Mouse (Mus musculus) cerebral cortex, adult 2 months (tissue): ENCODE measurements around the gene Gm3625.

Source experiments
- WGBS: fragments of 180-500 bp; shearing (Covaris S2); methylation state at CpG from one replicate; pipeline ENCODE4 v1.1.7; 2018; 5-methylcytosine and 5-hydroxymethylcytosine counted together

The Gm3625 gene

GRCm38 (mm10) chr12:4592541-4593165, at the start of gene Gm3625, which contains the start of gene Itsn2:
Gm3625 (minus strand) TSS chr12:4592927.
Itsn2 (plus strand) TSS chr12:4592638.
- under 1% methylated on average over 45 of the region's 49 CpGs for WGBS

GRCm38 (mm10) chr12:4640737-4641136, 48.0 kb upstream of the Gm3625 start:
- WGBS, result 85% methylated on average over 1 of the region's 1 CpGs

- 84% methylated on average over 1 of the region's 1 CpGs for WGBS
These were observed 45.7 kb upstream of the Gm3625 start for GRCm38 (mm10) chr12:4638438-4638837.

GRCm38 (mm10) chr12:4632957-4633356, 40.2 kb upstream of the Gm3625 start:
- 88% methylated on average over 8 of the region's 8 CpGs for WGBS

- 79% methylated on average over 1 of the region's 1 CpGs for WGBS
These were observed 31.5 kb upstream of the Gm3625 start for GRCm38 (mm10) chr12:4624201-4624600.

- 33% methylated on average over 2 of the region's 2 CpGs for WGBS
These were observed 22.0 kb upstream of the Gm3625 start for GRCm38 (mm10) chr12:4614722-4615121.

GRCm38 (mm10) chr12:4606625-4607024, 13.9 kb upstream of the Gm3625 start:
- WGBS, result 45% methylated on average over 3 of the region's 3 CpGs

GRCm38 (mm10) chr12:4599713-4600112, 7.0 kb upstream of the Gm3625 start:
- WGBS, result 37% methylated on average over 4 of the region's 4 CpGs

GRCm38 (mm10) chr12:4598666-4599428, 6.1 kb upstream of the Gm3625 start:
- whole genome bisulfite sequencing, result 78% methylated on average over 8 of the region's 8 CpGs

GRCm38 (mm10) chr12:4595055-4595454, 2.3 kb upstream of the Gm3625 start:
- WGBS, result 38% methylated on average over 6 of the region's 6 CpGs

GRCm38 (mm10) chr12:4593930-4594391, 1.2 kb upstream of the Gm3625 start:
- 13% methylated on average over 9 of the region's 9 CpGs for WGBS

- WGBS, result under 1% methylated on average over 53 of the region's 80 CpGs
These were observed 621 bp upstream of the Gm3625 start for GRCm38 (mm10) chr12:4593166-4593929.

- 60% methylated on average over 6 of the region's 6 CpGs for WGBS
These were observed 702 bp downstream of the Gm3625 start for GRCm38 (mm10) chr12:4592025-4592424.

- 44% methylated on average over 3 of the region's 3 CpGs for WGBS
These were observed 4.1 kb downstream of the Gm3625 start for GRCm38 (mm10) chr12:4588603-4589002.

GRCm38 (mm10) chr12:4587846-4588245, 4.9 kb downstream of the Gm3625 start:
- 89% methylated on average over 2 of the region's 2 CpGs for WGBS

GRCm38 (mm10) chr12:4574065-4574464, 18.7 kb downstream of the Gm3625 start:
- 92% methylated on average over 4 of the region's 4 CpGs for WGBS

- WGBS, result 47% methylated on average over 5 of the region's 5 CpGs
These were observed 20.9 kb downstream of the Gm3625 start for GRCm38 (mm10) chr12:4571864-4572263.

- WGBS, result 78% methylated on average over 9 of the region's 9 CpGs
These were observed 34.0 kb downstream of the Gm3625 start for GRCm38 (mm10) chr12:4558475-4559279.

GRCm38 (mm10) chr12:4558013-4558412, 34.7 kb downstream of the Gm3625 start:
- WGBS, result 97% methylated on average over 3 of the region's 3 CpGs

GRCm38 (mm10) chr12:4557436-4557835, 35.3 kb downstream of the Gm3625 start:
- 87% methylated on average over 3 of the region's 3 CpGs for WGBS

- WGBS, result 70% methylated on average over 9 of the region's 9 CpGs
These were observed 35.8 kb downstream of the Gm3625 start for GRCm38 (mm10) chr12:4556891-4557290.
